Mouse (Mus musculus): ENCODE data around the gene Gm10037.

- TF ChIP-seq CTCF (IDR thresholded peaks at IDR 0.05; ENCODE audit: extremely low read depth, insufficient read length, insufficient replicate concordance, low read depth, low read length) (no peak), POLR2A (IDR thresholded peaks at IDR 0.05; ENCODE audit: low read depth, low read length) (no peak)
These were observed 13.4 kb downstream of the Gm10037 start for GRCm38 (mm10) chr13:67844119-67844852.

All from small intestine, adult 2 months (tissue).